Mouse (Mus musculus) macrophage (primary cell): ENCODE data around the gene Rsbn1l. TPM values are rescaled to one million over a fixed set of nuclear protein-coding genes. Genes with fewer than 3 reads are reported as not detected.
"Not testable (repeated sequence)": the region's sequence is repeated elsewhere in the genome, so short reads cannot be mapped to it uniquely, and the experiment has no call there.

Experiments used
- H3K27ac ChIP-seq: fragments of 350-480 bp; formaldehyde crosslinking; 2 replicates; pipeline ENCODE4 v1.9.0; 2021
- H3K36me3 ChIP-seq: fragments of 350-480 bp; formaldehyde crosslinking; 2 replicates; pipeline ENCODE4 v1.9.0; 2021; ENCODE audit errors: inconsistent target
- H3K4me3 ChIP-seq: fragments of 350-480 bp; formaldehyde crosslinking; 2 replicates; pipeline ENCODE4 v1.9.0; 2021; ENCODE audit errors: inconsistent target
- H3K79me2 ChIP-seq: fragments of 350-480 bp; formaldehyde crosslinking; 2 replicates; pipeline ENCODE4 v1.9.0; 2021; ENCODE audit errors: inconsistent target
- WGBS: methylation state at CpG from one replicate; pipeline ENCODE4 v1.1.7; 2026; ENCODE audit warnings: inconsistent platforms; ENCODE audit not compliant: missing documents; 5-methylcytosine and 5-hydroxymethylcytosine counted together
- polyA plus RNA-seq: library from polyadenylated mRNA; stranded (reverse); fragments of 250-400 nt; gene quantifications from 3 replicates; pipeline ENCODE4 v1.2.4, GENCODE M21; 2018; ENCODE audit warnings: inconsistent platforms

The Rsbn1l gene
- polyA plus RNA-seq, 1 experiment from 2014 or later: 20.9 TPM

DNA sequence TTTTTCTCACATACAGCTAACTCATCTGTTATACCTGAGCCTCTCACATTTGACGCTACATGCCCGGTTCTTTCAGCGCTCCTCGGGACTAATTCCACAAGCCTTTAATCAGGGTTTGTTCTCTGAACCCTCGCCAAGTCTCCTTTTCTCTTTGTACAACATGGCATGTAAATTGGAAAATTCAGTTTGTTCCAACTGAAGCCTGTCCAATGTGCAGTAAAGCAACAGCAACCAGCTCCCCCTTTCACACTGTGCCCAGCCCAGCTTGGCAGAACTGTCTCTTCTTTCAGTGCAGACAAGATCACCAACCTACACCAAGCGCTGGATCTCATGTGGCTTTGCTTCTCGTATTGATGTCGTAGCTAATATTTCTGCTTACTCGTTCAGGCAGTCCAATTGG, 7.1 kb upstream of the Rsbn1l start:
- Histone ChIP-seq H3K27ac (no peak overlapping the region), H3K4me3 (no peak overlapping the region), H3K79me2 (peaks cover 4% of the 10 kb centered on the region; the same call in 1 of the 2 replicates), H3K36me3 (no peaks in the 10 kb centered on the region)
- WGBS: 94% methylated on average over 9 of the region's 9 CpGs

DNA sequence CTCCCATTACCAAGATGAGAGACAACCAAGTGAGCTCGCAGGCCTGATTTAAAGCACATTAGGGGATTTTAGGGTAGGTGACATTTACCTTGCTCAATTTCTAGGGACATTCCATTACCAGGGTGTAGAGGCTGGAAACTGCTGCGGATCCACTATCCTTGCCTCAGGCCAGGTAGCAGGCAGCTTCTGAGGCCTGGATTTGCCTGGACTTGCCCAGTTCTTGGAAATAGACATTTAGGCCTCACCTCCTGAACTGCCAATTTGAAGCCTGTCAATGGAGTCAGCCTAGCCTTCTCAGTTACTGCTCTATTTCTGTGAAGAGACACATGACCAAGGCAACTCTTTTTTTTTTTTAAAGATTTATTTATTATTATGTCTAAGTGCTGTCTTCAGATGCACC, 4.7 kb upstream of the Rsbn1l start:
- Histone ChIP-seq H3K27ac (no peak overlapping the region), H3K79me2 (peaks cover 28% of the 10 kb centered on the region), H3K36me3 (no peaks in the 10 kb centered on the region), H3K4me3 (no peak overlapping the region)
- WGBS: 100% methylated on average over 2 of the region's 2 CpGs

- 9% methylated on average over 13 of the region's 13 CpGs for WGBS
- no peaks in the 10 kb centered on the region for H3K36me3 ChIP-seq
- peaks cover 76% of the 10 kb centered on the region for H3K79me2 ChIP-seq
- H3K4me3 ChIP-seq: peak overlapping the region; percentile 5; the same call in 1 of the 2 replicates
- H3K27ac ChIP-seq: peak overlapping the region; percentile 29
These were observed 923 bp downstream of the Rsbn1l start for GRCm38 (mm10) chr5:20955114-20955835.

DNA sequence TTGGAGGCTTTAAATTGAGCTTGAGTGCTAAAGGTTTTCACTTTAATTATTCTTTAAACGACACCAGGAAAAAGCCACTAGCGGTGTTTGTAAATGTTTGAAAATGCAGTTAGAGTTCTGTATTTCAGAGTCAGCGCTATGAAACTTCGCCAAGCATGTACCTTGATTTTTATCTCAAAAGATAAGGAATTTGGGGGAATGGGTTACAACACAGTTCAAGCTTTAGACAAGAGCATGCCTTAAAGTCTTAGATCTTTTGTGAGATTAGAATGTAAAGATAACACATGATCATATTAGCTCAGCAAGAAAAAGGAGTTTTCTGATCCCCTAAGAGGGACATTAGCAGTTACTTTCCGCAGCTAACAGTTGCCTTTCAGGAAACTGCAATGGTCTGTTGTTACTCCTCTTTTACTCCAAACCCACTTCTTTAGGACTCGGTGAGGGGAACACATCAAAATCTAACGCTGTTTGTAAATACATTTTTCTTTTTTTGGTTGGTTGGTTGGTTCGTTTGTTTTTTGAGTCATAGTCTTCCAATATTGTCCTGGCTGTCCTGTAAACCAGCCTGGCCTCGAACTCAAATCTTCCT, 3.8 kb downstream of the Rsbn1l start:
- Histone ChIP-seq H3K4me3 (peak overlapping the region; percentile 82), H3K36me3 (no peaks in the 10 kb centered on the region), H3K27ac (peak overlapping the region; percentile 80), H3K79me2 (peaks cover 92% of the 10 kb centered on the region)
- 0% methylated on average over 9 of the region's 9 CpGs for WGBS

- 1% methylated on average over 51 of the region's 51 CpGs for WGBS
- H3K4me3 ChIP-seq: peak overlapping the region; percentile 82
- H3K27ac ChIP-seq: peak overlapping the region; percentile 80
- H3K36me3 ChIP-seq: no peaks in the 10 kb centered on the region
- peaks cover 92% of the 10 kb centered on the region for H3K79me2 ChIP-seq
These were observed 4.4 kb downstream of the Rsbn1l start for GRCm38 (mm10) chr5:20951666-20952281.

- Histone ChIP-seq H3K36me3 (no peaks in the 10 kb centered on the region), H3K79me2 (peaks cover 92% of the 10 kb centered on the region), H3K27ac (peak overlapping the region; percentile 80), H3K4me3 (peak overlapping the region; percentile 82)
- WGBS: under 1% methylated on average over 77 of the region's 88 CpGs
These were observed 5.1 kb downstream of the Rsbn1l start for GRCm38 (mm10) chr5:20950855-20951650.

GRCm38 (mm10) chr5:20950516-20950854, 5.7 kb downstream of the Rsbn1l start:
- Histone ChIP-seq H3K27ac (peak overlapping the region; percentile 72), H3K4me3 (peak overlapping the region; percentile 82), H3K36me3 (no peaks in the 10 kb centered on the region), H3K79me2 (peaks cover 92% of the 10 kb centered on the region)
- 0% methylated on average over 8 of the region's 9 CpGs for WGBS

DNA sequence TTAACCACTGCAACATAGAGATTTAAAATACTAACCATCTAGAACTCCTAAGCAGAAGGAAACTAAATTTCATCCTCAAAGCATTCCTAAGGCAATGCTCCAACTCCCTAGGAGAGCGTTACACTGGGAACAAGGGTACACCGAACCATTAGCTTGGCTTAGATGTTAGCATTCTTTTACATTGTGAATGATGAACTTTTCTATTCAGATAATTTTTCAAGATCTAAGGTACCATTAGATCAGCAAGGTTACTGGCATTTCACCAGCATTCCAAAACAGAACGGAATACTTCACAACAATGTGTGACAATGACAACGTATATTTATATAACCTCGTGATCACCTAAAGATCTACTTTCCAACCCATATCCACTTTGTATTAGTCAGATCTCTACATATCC, 6.1 kb downstream of the Rsbn1l start:
- H3K79me2 ChIP-seq: peaks cover 92% of the 10 kb centered on the region
- peak overlapping the region; percentile 72 for H3K27ac ChIP-seq
- WGBS: 3% methylated on average over 5 of the region's 5 CpGs
- H3K4me3 ChIP-seq: peak overlapping the region; percentile 82
- H3K36me3 ChIP-seq: no peaks in the 10 kb centered on the region

- WGBS: 86% methylated on average over 6 of the region's 6 CpGs
- peaks cover 92% of the 10 kb centered on the region for H3K79me2 ChIP-seq
- H3K27ac ChIP-seq: no peak overlapping the region
- H3K36me3 ChIP-seq: no peaks in the 10 kb centered on the region
- H3K4me3 ChIP-seq: no peak overlapping the region
These were observed 9.3 kb downstream of the Rsbn1l start for GRCm38 (mm10) chr5:20946906-20947305.

DNA sequence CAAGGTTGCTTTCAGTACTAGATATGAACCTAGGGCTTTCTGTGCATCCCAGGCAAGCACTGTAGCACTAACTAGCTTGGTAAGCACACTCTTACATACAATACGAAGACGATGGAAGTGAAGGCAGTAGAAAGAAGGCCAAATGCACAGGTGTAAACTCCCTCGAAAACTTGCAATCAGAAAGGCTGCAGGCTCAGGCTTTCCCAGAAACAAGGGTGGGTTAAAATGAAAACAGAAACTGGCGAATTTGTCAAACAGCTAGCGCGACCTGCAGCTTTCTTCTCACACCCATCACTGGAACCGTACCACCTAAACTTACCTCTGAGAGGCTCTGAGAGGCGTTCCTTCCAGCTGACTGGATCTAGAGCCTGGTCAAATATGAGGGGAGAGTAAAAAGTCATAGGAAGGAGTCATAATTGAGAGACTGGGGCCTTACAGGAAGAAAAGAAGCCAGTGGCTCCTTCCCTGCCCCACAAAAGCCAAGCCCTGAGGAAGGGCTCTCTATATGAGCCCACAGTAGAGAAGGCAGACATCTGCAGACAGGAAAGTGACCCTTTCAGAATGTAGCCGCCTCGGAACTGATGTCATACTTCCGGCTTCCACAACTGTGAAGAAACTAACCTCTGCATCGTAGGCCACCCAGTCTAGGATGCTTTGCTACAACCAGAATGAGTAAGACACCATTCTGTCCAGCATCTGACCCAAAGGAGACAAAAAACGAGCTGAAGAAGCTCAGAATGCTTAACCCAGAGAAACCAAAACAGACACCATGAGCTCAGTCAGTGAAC, 11.0 kb downstream of the Rsbn1l start:
- H3K36me3 ChIP-seq: no peaks in the 10 kb centered on the region
- H3K4me3 ChIP-seq: peak overlapping the region; percentile 33
- WGBS: 5% methylated on average over 13 of the region's 13 CpGs
- H3K27ac ChIP-seq: peak overlapping the region; percentile 89
- H3K79me2 ChIP-seq: peaks cover 99% of the 10 kb centered on the region

- Histone ChIP-seq H3K27ac (peak overlapping the region; percentile 89), H3K79me2 (peaks cover 99% of the 10 kb centered on the region), H3K4me3 (peak overlapping the region; percentile 1; the same call in 1 of the 2 replicates)
- H3K36me3 ChIP-seq: not testable (repeated sequence)
- 29% methylated on average over 3 of the region's 4 CpGs for WGBS
These were observed 12.4 kb downstream of the Rsbn1l start for GRCm38 (mm10) chr5:20943791-20944190.

DNA sequence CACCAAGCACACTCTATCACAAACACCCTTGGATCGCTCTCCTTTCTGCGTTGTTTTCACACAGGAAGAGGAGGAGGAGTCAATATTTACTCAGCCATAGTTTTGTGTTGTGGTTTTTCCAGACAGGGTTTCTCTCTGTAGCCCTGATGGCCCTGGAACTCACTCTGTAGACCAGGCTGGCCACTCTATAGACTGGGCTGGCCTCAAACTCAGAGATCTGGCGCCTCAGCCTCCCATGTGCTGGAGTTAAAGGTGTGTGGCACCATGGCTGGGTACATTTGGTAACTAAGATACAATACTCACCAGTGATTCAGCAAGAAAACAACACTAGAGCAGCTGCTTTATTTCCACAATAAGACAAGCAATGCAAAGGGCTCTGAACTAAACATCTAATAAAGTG, 13.7 kb downstream of the Rsbn1l start:
- 56% methylated on average over 3 of the region's 3 CpGs for WGBS
- H3K36me3 ChIP-seq: no peaks in the 10 kb centered on the region
- H3K79me2 ChIP-seq: peaks cover 99% of the 10 kb centered on the region
- peak overlapping the region; percentile 89 for H3K27ac ChIP-seq
- no peak overlapping the region for H3K4me3 ChIP-seq

- Histone ChIP-seq H3K4me3 (no peak overlapping the region), H3K79me2 (peaks cover 99% of the 10 kb centered on the region), H3K36me3 (no peaks in the 10 kb centered on the region), H3K27ac (peak overlapping the region; percentile 89)
- 0% methylated on average over 5 of the region's 5 CpGs for WGBS
These were observed 15.0 kb downstream of the Rsbn1l start for GRCm38 (mm10) chr5:20941205-20941604.

- Histone ChIP-seq H3K36me3 (no peaks in the 10 kb centered on the region), H3K4me3 (no peak overlapping the region), H3K27ac (peak overlapping the region; percentile 89), H3K79me2 (peaks cover 99% of the 10 kb centered on the region)
- 29% methylated on average over 4 of the region's 4 CpGs for WGBS
These were observed 15.5 kb downstream of the Rsbn1l start for GRCm38 (mm10) chr5:20940696-20941095.
